Mouse (Mus musculus) left cerebral cortex, adult 9 months (tissue): Measurements from ENCODE around the gene Gck.

Experiments used
- DNase-seq, 2 experiments: peaks; one replicate each; pipeline ENCODE4 v3.0.0; 2022; ENCODE audit warnings: low spot score in 2 of 2

Gene Gck

DNA sequence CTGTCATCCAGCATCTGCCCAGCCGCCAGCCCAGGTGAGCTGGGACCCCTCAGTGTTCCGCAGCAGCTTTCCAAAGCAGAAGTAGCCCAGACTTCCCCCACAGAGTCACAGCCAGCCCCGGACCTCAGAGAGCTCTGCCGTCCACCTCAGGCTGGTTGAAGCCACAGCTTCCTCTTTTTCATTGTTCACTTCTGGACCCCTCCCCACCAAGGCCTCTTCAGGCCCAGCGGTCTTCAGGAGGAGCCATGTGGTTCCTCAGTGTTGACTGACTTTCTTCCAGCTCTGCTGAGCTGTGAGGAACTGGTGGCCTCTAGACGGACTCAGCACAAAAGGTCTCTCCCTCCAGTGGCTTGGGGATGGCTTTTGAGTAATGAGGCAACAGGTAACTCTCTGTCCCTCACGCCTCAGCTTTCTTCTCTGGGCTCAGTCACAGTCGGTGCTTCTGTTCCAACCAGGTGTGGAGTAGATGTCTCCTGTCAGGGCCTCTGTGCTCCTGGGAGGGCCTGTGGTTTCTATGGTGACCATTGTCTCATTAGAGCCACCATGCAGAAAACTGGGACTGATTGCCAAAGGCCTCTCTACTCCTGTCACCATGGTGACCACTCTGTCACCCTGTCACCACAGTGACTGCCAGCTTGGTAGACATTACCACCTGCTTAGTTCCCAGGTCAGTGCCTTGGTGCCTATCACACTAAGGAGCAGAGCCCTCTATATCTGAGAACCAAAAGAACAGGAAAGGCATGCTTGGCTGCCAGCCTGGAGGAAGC, at the start of gene Gck:
TSS of gene Gck (minus strand) at position 496 of the 767 bp plus-strand sequence.
- DNase-seq = no peak

DNA sequence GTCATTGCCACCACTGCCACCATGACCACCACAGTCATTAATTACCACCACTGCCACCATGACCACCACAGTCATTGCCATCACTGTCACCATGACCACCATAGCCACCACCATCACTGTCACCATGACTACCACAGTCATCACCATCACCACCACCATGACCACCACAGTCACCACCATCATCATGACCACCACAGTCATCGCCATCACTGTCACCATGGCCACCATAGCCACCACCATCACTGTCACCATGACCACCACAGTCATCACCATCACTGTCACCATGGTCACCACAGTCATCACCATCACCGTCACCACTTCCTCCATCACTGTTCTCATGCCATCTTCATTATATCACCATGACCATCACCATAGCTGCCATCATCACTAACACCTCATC, 48.6 kb upstream of the Gck start:
- no peak for DNase-seq

DNA sequence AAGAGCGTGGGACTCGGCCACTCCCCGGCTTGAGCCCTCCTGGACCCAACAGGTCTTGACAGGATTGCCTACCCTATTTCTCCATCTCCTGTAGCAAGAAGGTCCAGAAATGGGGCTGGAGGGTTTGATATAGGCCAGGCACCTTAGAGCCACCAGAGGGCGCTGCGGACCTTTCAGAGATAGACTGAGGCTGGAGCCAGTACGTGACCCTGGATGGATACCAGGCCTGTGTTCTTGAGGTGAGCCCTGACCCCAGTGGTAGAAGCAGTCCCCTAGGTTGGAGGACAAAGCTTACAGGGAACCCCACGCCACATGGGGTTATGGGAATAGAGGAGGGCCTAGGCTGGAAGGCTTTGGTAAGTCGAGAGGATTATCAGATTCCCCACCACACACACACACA, 46.1 kb upstream of the Gck start:
- DNase-seq = peak in 1 of 2 experiments; percentile 89

DNA sequence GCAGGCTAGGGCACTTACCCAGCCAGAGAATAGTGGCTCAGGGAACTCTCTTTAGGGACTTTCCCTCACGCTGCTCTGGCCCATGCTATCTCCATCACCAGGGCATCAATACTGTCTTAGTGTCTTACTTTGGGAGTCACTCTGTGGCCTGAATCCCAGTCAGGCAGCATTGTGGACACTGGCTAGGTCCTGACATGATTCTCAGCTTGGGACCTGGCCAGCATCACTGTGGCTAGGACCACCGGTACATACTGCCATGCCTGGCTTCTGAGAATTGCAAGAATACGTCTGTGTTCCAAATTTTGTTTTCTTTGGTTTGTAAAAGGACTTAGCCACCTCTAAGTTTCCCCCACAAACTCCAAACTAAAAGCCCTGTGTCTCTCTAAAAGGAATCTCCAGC, 45.0 kb upstream of the Gck start:
- no peak for DNase-seq

DNA sequence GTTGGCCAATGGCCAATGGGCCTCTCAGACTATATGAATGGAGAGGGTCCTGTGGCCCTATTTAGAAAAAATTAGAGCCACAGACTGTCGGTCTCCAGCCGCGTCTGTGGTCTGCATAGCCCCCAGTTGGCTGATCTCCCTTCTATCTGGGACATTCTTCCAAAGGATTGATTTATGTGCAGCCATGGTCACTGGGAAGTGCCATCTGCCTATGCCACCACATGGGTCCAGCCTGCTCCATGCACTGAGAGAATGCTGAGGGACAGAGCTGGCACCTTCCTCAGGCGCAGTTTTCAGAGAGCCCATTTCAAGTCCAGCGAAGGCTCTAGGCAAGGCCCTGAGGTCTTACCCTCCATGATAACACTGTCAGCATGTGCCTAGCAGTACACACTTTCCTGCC, 44.3 kb upstream of the Gck start:
- DNase-seq = no peak

DNA sequence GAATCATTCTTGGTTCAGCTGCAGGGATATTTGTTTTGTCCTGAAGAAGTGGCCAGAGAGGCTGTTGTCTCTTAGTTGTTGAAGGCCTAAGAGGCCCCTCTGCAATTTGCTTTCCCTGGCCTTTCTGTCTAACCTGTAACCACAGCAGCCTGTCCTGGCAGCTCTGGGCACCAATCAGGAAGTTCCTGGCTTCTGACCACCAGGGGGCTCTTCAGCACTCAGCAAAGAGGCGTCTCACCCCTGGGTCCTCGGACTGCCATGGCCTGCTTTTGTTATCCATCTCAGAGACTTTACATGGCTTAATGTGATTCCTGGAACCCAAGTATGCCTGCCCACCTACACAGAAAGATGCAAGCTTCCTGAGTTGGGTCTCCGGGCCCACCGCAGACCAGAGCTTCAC, 41.0 kb upstream of the Gck start:
- DNase-seq = no peak

DNA sequence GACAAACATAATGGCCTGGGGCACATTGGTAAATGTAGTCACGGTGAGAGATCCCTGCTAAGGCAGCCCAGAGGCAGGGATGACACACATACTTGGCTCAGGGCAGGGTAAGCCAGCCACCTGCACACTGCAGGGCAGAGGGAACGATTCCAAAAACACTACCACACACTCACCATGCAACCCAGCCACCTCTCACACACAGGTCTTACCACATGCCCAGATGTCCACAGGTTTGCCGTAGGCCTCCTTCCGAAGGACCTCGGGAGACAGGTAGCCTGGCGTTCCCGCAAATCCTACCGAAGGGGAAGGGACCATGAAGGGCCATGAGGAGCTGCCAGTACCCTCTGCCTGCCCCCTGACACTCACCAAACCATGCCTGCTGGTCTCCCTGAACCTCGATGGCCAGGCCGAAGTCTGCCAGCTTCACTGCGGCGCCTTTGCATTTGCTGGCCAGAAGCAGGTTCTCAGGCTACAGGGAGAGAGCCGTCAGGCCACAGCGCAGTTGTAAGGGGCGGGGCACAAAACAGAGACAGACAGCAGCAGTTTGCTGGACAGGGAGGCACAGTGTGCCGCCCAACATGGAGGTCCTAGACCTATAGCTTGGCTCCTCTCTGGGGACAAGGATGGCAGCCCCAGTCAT, 40.2 kb upstream of the Gck start:
- no peak for DNase-seq

DNA sequence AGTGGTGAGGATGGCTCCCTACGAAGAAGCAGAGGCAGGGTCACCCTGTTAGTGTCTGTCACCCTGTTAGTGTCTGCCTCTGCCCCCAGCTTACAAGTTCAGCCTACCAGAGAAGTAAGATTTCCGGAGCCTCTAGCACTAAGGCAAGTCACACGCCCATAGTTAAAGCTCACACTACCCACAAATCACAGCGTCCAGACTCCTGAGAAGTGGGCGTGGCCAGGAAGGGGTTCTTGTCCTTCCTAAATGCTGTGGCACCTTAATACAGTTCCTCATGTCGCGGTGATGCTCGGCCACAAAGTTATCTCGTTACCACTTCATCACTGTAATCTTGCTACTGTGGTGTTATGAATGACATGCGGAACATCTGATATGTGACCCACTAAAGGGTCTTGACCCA, 38.2 kb upstream of the Gck start:
- DNase-seq = no peak

DNA sequence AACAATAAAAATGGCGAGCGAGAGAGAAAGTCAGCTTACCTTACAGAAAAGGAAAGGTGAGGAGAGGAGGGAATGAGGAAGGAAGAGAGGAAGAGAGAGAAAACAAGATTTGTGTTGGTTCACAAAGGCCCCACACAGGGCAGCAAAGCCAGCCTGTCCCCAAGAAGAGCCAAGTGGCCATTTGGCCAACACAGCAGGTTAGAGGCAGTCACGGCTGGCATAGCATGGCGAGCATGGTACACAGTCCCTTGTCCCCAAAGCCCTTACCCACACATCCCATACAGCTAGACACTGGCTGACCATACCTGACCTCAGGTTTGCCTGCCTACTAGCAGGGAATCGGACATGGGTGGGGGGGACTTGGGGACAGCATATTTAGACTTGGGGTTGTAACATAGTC, 33.7 kb upstream of the Gck start:
- no peak for DNase-seq

DNA sequence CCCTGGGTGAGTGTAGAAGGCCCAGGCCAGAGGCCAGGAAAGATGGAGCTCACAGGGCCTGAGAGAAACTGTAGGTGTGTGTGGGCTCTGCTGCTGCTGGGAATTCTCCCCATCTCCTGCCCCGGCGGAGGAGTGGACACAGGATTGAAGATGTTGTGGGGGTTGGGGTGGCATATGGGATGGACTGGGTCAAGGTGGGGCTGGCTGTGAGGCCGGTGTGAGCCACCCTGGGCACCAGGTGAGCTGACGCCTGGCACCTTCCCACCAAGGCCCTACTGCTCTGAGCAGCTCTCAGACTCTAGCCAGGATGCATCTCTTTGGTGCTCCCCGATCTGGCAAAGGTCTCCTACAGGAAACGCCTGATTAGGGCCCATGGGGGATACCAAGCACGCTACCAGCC, 31.4 kb upstream of the Gck start:
- DNase-seq = no peak

DNA sequence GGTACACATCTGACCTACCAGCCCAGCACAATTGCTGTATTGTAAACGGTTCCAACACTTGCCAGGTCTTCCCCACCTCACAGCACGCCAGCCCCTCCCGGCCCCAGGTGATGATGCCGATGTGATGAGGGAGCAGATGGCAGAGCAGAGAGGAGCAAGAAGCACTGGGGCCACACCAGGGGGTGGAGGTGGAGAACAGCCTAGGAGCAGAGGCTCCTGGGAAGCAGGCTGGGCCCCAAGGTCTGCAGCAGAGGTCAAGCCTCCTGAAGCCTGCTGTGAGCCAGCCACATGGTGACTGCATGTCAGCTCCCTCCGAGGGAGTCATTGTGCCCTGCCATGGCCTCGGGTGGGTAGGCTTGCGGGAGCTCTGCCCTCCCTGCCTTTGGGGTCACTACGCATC, 30.7 kb upstream of the Gck start:
- DNase-seq = no peak

DNA sequence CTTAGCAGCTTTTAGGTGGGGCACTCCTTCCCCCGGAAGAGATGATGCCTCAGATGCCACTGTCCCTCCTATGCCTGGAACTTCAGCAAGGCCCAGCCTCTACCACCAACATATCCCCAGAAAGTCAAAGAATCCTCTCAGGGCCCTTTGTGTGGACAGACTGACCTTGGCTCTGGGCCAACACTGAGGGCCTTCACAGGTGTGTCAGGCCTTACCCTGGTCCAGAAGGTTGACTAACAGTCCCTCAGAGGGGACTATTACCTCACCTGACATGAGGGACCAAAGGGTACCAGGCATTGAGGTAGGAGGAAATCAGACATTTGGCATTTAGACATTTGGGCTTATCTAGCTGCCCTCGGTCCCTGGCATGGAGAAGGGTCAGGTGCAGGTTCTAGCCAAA, 30.2 kb upstream of the Gck start:
- DNase-seq = no peak

DNA sequence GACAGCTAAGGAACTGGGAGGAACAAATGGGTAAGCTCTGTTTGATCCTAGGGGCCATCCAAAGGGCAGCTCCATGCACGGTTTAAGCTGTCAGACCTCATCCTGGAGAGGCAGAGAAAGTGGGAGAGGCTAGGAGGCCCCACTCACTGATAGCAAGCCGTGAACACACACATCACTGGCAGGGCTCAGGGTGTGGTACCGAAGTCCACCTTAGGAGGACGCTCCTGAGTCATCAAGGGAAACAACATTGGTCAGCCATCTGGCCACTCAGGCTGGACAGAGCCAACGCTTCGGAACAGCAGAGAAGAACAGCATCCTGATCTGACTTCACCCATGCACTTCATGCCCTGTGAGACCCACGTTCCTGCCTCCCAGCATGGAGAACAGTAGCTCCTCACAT, 29.2 kb upstream of the Gck start:
- DNase-seq = no peak

DNA sequence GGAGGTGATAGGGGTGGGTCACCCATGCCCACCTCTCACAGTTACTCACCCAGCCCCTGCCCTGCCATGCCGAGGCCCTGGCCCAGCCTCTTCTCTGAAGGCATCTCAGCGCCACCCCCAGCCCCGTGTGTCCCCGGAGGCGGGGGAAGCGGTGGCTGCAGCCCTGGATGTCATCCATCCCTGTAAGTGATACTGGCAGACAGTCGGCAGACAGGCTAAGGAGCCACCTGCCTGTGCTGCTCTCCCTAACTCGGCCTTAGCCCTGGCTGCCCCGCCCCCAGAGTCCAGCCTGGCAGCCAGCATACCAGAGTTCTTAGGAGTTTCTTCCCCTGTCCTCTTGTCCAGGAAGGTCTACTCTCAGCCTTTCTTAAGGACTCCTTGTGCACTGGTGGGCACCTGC, 26.2 kb upstream of the Gck start:
- no peak for DNase-seq

DNA sequence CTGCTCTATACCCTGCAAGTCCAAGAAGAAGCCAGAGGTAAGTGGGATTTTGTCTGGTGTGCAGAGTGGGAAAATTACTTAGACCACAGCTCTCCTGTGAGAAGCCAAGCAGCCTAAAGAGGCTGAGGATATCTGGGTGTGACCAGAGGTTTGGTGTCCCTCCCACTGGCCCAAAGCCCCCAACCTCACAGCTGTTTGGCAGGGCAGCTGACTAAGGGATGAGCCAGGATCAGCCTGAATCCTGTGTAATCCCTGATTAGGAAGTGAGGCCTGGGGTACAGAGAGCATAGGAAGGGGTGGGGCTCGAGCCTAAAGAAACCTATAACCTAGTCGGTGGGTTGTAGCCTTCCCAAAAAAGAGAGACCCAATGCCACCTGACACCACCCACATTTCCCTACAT, 25.2 kb upstream of the Gck start:
- no peak for DNase-seq

DNA sequence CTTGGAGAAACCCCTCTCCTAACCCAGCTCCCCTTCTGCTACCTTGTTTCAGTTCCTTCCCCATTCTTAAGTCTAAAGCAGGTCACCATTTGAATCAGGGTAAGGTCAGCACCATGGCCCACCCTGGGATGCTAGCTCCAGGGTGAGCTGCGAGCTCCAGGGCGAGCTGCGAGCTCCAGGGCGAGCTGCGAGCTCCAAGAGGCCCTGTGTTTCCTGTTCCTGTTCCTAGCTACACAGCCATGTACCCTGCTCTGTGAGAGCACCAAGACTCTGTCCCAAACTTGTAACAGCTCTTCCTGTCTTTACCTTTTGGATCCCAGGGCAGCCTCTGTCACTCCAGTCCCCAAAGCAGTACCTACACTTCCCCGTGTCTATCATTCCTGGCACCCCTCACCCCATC, 24.2 kb upstream of the Gck start:
- no peak for DNase-seq

DNA sequence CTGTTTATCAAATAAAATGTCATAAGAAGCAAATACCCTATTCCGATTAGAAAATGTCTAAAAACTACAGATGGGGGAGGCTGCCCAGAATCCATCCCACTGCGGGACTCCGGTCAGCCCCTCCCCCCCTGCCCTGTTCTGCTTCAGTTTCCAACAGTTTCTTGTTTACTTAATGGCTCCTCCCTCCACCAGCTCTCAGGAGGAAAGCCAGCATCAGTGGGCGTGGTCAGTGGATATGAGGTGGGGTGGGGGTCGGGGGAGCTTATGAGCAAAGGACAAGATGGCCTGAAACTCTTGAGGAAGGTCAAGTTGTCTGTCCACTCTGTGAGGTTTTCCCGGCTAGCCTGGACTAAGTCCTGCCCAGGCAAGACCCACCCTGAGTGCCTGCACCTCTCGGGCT, 23.3 kb upstream of the Gck start:
- no peak for DNase-seq

DNA sequence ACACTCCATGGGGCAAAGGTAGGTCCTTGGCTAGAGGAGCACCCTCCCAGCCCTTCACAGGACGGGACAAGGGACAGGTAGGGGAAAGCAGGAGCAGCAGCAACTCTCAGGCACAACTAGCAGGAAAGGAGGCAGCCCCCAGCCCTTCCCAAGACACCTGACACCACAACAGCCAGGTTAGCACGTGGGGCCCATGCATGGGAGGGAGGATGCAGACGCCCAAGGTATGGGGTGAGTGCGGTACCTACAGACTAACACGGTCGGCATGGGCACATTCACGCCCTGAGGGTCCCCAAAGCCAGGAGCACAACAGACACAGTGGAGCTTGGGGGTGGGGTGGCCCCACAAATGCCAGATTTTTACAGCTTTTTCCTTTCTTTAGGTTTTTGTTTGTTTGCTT, 21.3 kb upstream of the Gck start:
- no peak for DNase-seq

DNA sequence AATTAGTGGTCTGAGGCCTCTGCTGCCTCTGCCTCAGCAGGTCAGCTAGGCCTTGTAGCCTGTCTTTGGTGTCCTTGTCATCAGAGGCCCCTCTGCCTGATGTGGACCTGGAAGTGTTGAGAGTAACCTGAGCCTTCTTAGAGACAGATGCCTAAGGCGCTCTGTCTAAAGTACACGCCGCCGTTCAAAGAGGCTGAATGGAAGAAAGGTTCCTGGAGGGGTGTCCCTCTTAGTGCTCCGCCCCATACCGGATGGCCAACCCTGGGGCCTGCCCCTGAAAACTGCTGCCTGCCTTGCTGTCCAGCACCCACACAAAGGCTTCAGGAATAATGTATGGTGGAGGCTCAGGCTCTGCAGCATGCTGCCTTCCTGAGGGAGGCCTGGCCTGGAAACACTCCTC, 18.3 kb upstream of the Gck start:
- no peak for DNase-seq

DNA sequence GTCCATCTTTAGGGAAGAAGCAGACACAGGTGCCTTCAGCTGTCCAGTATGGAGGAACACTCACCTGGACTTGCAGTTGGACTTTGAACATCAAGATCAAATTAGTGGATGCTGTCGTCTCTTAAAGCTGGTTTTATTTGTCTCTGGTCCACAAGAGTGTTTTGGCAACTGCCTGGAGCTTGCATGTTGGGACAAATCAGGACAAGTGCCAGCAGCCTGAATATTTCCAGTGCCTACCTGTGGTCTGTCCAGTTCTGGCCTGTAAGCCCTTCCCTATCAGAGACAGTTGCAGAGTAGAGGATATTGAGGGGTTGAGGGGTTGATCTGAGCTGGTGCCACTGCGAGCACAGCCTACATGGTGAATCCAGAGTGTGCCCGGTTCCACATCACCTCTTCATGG, 16.9 kb upstream of the Gck start:
- no peak for DNase-seq

DNA sequence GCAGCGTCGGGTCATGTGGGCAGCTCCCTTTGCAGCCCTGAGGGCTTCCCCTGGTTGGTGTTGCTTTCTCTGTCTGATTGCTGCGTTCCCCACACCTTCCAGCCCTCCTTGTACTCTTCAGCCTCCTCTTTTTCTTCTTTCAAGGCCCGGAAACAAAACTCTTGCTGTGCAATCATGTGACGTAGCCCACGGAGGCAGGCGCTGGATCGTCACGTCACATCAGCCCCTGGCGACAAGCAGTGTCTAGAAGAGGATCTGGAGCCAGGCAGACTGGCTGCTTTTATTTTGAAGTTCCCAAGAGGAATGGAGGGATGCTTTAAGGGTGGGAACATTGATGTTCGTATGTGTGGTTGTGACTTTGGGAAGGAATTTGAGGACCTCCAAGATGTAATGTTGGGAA, 16.0 kb upstream of the Gck start:
- no peak for DNase-seq

DNA sequence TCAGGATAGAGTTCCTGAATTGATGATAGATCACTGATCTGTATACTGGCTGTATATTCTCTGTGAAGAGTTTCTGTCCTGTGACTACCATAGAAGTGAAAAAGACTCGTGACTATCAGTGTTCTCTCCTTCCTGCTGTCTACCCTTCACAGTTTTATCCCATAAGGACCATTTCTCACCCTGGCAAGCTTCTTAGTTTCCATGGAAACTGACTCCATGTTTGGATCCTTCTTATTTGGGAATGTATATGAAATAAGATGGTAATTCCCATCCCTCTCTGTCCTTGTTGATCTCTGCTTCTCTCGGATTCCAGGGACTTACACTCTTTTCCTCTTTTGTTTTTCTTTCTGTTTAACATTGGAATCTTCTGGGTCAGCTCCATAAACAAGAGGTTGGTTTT, 10.2 kb upstream of the Gck start:
- peak in 1 of 2 experiments; percentile 56 for DNase-seq

DNA sequence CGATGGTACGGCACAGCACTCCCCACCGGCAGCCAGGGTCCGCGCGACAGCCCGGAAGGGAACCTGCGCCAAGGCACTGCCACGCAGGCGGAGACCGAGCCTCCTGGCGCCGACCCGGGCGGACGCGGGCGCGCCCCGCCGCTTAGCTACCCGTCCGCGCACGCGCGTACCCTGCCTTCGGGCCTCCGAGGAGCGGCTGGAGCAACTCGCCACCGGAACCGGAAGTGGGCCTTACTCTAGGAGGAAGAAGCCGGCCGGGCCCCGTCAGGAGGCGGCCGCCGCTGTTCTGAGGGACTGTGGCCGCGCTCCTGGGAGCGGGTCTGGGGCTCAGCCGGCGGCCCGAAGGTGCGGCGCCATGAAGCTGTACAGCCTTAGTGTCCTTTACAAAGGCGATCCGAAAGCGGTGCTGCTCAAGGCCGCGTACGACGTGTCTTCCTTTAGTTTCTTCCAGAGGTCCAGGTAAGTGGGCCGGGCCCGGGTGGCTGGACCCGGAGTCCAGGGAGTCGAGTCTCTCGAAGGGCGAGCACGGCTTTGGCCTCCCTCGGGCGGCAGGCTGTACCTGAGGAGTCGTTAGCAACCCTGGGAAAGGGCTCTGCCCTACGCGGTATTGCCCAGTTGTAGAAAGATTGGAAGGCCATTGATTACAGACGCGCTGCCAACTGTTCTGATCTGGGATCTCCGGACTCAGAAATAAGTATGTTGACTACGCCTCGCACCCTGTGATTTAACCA, 5.8 kb upstream of the Gck start, which contains the start of gene Ykt6:
TSS of gene Ykt6 (plus strand) at position 148 of the 731 bp plus-strand sequence.
- DNase-seq = peak; percentile 83 to 94
